Mouse (Mus musculus): ENCODE results near the gene Tmem200b.

Gene Tmem200b

DNA sequence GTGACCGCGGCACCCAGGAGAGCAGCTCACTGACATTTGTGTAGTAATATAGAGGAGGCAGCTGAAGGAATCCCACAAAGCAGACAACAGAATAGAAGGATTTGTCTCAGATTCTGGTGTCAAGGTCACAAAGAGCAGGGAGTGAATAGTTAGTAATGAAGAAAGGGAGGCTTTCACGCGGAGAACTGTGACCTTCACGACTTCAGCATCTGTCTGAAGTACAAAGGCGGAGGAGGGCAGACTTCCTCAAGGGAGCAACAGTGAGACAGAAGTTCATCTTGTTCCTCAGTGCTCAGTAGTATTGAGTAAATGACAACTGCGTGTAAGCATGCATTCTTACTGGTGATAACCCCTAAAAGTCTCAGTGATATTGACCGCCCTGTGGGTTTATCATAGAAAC lies 29.1 kb downstream of the Tmem200b start:
- no peak for DNase-seq (ENCODE audit: low spot score)

- no peak for DNase-seq (ENCODE audit: low spot score)
These were observed 35.6 kb downstream of the Tmem200b start for GRCm38 (mm10) chr4:131957161-131957560.

- no peak for DNase-seq (ENCODE audit: low spot score)
These were observed 47.3 kb downstream of the Tmem200b start for GRCm38 (mm10) chr4:131968873-131969272.

GRCm38 (mm10) chr4:131970244-131970853 lies 48.8 kb downstream of the Tmem200b start:
- no peak for DNase-seq (ENCODE audit: low spot score)

Data from left cerebral cortex, adult 11 months (tissue).